Mouse (Mus musculus) induced T-regulatory cell, adult 2 months (primary cell): ENCODE data around the gene Kif6.

Source experiments
- DNase-seq: peaks from one replicate; pipeline ENCODE4 v3.0.0-alpha.2; 2012; ENCODE audit warnings: low read depth

Kif6 gene

GRCm38 (mm10) chr17:49666728-49667127 lies 51.8 kb downstream of the Kif6 start:
- no peak for DNase-seq

DNA sequence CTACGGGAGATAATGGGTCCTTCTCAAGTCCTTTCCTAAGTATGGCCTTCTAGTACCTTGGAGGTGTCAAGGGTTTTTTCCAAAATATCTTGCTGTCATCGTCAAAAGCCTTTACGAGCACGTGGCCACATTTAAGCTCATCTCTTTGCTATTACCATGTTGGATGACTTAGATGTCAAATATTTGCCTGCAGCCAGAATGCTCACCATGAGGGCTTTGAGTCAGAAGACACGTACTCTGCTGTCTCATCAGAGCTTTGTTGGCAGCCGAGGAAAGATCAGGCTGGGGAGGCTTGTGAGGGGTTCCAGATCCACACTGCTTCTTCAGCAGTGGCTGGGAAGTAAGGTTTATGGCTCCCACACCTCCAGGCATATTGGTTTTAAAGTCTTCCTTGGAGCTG lies 53.4 kb downstream of the Kif6 start:
- no peak for DNase-seq

DNA sequence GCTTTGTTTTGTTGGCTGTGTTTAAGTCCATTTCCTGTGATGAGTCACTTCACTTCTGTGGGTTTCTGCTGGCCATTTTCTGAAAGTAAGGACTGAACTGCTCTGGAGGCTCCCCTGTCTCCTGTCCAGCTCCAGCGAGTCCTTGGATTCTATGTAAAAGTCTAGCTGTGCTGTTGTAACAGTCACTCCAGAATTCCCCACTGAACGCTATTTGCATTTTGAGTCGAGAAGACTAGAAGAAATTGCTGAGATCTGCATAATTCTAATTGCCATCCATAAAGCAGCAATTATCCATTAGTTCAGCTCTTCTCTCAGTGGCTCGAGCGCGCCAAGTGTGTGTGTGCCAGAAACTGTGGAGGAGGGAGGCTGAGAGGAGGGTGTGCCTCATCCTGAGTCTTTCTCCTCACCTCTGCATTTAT lies 57.0 kb downstream of the Kif6 start:
- no peak for DNase-seq

DNA sequence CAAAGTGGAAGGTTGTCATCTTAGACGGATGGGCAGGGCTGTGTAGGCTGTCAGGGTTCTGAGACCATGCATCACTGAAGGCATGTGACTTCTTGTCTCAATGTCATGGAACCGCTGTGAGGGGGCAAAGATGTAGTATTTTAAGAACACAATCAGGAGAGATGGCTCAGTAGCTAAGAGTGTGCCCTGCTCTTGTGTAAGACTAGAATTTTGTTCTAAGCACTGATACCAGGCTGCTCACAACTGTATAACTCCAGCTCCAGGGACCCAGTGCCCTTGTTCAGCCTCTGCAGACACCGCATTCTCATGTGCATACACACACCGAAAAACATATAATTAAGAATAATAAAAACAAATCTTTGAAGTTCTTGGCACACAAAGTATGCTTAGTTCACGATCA lies 57.5 kb downstream of the Kif6 start:
- no peak for DNase-seq

DNA sequence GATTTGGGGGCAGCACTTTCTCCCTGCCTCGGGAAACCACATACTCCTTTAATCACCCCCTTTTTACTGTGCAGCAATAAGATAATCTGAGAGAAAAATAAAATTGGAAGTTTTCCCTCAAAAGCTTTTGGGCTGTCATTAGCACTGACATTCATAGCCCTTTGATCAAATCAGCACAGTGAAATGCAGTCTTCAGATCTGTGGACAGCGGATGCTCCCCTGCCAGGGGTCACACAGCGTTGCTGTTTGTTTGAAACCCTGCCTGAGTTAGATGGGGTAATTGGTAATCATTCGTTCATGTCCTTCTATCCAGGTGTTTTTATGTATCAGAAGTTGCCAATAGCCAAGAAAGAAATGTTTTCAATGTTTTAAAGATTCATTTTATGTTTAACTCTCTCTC lies 60.7 kb downstream of the Kif6 start:
- no peak for DNase-seq

DNA sequence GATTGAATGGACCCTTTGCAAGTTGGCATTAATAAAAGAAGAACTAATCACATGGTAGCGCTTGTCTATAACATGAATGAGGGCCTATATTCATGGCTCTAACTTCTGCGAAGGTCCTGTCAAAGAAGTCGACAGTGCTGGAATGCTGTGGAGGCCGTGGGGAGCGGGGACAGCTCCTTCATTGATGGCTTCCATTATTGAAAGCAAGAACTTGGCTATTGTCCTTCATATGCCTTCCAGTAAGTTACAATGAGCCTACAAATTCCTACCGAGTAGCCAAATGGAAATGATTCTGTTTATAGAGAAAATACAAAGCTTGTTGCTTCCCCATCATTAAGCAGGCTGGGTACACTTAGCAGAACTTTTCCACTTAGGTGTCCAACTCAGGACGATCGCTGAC lies 66.5 kb downstream of the Kif6 start:
- no peak for DNase-seq

GRCm38 (mm10) chr17:49684146-49684545 lies 69.2 kb downstream of the Kif6 start:
- no peak for DNase-seq

DNA sequence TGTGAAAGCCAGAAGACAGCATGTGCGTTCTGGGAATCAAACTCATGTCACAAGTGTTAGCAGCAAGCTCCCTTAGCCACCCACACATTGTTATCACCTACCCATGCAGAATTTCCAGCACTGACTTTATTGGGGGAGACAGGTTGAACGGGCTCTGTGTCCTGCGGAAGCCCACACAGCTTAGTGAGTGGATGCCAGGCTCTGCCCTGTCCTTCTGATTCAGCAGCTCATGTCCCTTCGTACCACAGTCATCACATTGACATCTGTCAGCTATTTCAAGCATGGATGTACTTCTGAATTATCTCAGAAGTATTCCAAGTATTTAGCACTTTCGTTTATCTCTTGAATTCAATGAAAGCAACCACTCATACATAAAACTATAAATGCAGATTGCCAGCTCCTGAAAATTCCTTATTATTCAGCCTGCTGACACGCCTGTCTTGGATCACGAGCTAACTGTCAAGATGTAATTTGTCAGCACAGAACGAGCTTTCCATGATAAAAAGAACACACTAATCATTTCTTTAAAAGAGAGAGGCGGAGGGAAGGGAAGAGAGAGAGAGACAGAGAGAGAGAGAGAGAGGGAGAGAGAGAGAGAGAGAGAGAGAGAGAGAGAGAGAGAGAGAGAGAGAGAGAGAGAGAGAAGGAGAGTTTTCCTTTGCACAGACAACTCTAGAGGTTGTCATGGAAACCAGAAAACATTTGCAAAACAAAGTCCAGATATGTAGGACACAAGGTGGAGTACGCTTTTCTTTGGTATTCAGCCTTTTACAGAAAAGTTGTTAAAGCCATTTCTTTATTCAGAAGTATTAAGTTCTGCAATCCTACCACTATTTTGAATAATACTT lies 75.9 kb downstream of the Kif6 start:
- DNase-seq, result no peak

DNA sequence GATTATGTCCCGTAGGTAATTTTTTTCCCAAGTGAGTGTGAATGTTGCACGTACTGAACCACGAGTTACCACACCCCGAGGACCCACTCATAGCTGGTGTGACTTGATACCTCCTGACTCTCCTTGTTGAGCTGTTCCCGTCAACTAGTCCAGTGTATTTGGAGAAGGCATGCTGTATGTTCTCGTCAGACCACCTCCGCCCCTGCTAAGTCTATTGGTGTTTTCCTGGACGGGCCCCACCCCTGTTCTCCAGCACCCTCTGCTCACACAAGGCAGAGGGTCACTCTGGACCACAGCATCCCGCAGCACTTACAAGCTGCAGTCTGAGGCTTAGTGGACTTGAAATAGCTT lies 76.5 kb downstream of the Kif6 start:
- no peak for DNase-seq

GRCm38 (mm10) chr17:49693206-49693605 lies 78.3 kb downstream of the Kif6 start:
- DNase-seq, result no peak

DNA sequence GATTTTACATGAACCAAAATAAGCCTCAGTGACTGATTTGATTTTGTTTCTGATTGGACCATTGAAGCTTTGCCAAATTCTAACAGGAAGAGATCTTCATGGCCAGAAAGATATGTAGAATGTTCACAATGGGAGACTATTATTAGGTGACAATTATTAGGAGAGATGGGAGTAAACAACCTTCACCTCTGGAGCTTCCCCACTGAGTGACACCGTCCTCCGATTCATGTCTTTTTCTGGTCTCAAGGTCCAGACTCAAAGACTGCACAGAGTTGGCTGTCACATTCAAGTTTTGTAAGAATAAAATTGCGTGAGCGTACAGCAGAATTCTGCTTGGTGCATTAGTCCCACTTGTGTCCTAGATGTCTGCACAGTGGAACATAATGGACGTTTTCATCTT lies 82.3 kb downstream of the Kif6 start:
- no peak for DNase-seq

DNA sequence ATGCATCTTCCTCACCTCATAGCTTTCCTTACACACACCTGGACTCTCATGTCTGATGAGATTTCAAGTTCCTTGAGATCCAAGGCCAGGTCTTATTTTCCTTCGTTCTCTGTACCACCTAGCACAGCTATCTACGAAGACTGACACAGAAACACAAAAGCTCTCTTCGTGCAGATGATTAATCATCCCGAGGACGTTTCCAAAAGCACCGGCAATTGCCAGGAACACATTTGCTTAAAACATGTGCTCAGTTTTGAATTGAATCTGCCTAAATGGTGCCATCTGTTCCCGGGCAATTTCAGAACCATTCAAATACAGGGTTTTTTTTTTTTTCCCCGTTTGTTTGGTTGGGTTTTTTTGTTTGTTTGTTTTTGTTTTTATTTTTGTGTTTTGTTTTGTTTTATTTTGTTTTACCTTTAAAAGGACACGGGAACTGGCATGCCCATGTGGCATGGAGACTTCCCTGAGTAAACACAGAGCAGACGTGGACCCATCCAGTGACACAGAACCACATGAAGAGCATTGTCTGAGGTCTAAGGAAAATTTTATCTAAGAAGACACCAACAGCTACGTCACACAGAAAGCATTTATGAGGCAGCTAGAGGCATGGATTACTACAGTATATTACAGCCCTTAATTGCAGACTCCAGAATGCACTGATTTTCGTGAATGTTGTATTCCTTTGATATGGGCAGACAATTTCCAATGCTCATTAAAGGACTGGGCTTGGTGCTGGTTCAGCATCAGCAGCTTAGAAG lies 88.7 kb downstream of the Kif6 start:
- DNase-seq, result no peak

DNA sequence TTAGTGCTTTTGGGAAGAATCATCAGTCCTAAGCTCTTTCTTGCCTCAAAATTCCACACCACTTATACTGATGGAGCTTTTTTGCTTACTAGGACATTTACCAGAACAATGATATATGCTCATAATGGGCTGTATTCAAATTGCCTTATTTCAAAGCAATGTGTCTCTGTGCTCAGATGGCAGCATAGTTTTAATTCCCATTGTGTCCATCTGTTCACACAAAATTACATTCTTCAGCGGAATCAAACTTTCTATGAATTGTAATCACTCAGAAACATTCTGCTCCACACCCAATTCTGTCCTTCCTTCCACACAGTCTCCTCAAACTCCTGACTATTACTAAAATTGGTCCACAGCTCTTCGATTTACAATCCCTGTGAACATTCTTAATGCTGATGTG lies 94.3 kb downstream of the Kif6 start:
- no peak for DNase-seq

DNA sequence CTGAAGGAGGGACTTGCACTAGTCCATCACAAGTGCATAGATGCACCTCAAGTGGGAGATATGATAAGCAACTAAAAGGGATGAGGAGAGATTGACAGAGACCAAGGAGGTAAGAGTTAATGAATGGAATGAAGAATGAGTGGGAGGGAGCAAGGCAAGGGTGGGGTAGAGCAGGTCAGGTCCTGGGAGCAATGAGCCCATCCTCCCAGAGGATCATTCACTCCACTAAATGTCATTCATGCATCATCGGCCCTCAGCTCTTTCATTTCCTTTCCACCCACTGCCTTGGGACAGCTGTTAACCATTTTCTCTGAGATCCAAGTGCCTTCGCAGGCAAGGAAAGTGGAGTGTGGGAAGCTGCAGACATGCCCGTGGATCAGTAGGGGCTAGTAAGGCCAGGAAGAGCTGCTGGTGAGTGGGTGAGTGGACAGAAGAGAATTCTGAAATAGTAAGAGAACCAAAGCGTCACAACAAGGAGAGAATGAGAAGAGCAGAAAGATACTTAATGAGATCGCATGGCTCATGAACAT lies 95.2 kb downstream of the Kif6 start:
- no peak for DNase-seq

DNA sequence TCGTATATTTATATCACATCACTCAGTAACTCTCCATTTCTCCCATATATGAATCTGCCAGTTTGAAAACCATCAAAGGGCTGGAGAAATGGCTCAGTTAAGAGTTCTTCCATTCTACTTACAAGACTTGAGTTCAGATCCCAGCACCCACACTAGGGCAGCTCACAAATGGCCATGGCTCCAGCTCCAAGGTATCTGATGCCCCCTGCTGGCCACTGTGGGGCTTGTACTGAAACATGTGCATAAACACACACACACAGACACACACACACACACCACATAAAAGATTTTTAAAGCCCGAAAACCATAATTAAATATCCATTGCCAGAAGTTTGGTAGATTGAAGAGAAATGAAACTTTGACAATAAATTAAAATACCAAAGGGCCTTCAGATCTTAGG lies 111.3 kb downstream of the Kif6 start:
- no peak for DNase-seq

- DNase-seq, result no peak
Measured at GRCm38 (mm10) chr17:49726976-49727375, 112.0 kb downstream of the Kif6 start.

- no peak for DNase-seq
Measured at GRCm38 (mm10) chr17:49727428-49728045, 112.6 kb downstream of the Kif6 start.

- DNase-seq, result no peak
Measured at GRCm38 (mm10) chr17:49729856-49730255, 114.9 kb downstream of the Kif6 start.

DNA sequence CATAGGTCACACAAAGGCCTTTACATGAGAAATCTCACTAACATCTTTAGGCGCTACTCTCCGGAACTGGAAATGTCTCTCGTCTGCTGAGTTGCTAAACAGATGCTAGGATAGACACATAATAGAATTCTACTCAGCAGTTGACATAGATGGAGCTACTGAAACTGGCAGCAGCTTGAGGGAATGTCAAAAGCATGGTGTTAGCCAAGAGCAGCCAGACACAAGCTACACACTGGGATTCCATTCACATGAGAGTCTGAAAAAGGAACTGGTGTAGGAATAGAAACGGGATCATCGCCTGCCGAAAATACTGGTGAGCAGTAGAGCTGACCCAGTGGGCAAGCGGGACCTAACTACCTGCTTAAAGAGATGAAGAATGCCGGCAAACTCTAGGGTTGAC lies 117.8 kb downstream of the Kif6 start:
- no peak for DNase-seq

- DNase-seq, result no peak
Measured at GRCm38 (mm10) chr17:49734079-49734478, 119.1 kb downstream of the Kif6 start.

- DNase-seq, result no peak
Measured at GRCm38 (mm10) chr17:49734776-49735175, 119.8 kb downstream of the Kif6 start.

GRCm38 (mm10) chr17:49736364-49736763 lies 121.4 kb downstream of the Kif6 start:
- DNase-seq, result no peak

- DNase-seq, result no peak
Measured at GRCm38 (mm10) chr17:49737217-49737774, 122.4 kb downstream of the Kif6 start.
